Mouse (Mus musculus) CH12.LX (cell line): ENCODE measurements around the gene Gm20422. TPM values are rescaled to one million over a fixed set of nuclear protein-coding genes. Genes with fewer than 3 reads are reported as not detected.
A peak's percentile ranks its signal among the peaks of the same experiment; 100 is the strongest.

Source experiments
- DNase-seq: peaks from one replicate; pipeline ENCODE4 v3.0.0-alpha.2; 2013; ENCODE audit errors: extremely low read depth
- H3K27ac ChIP-seq: 2 replicates; pipeline ENCODE4 v1.5.1; 2012; ENCODE audit warnings: low read depth, mild to moderate bottlenecking, control low read depth, moderate library complexity; ENCODE audit not compliant: insufficient read depth
- H3K27me3 ChIP-seq: replicated peaks from 2 replicates; pipeline ENCODE3; 2012; ENCODE audit warnings: inconsistent platforms
- H3K36me3 ChIP-seq, 2 experiments: replicated peaks in 1 of 2; 2 replicates each; pipeline versions ENCODE3 to v1.6.1; 2012; ENCODE audit warnings: inconsistent platforms in 1 of 2, low read length in 1 of 2, mild to moderate bottlenecking in 1 of 2, mixed read lengths in 1 of 2, moderate library complexity in 1 of 2; ENCODE audit not compliant: control insufficient read depth in 1 of 2, insufficient read depth in 1 of 2
- H3K4me1 ChIP-seq, 2 experiments: 2 replicates each; pipeline ENCODE4 v1.6.1; 2012; ENCODE audit warnings: inconsistent platforms in 1 of 2, moderate library complexity in 1 of 2; ENCODE audit not compliant: insufficient read depth in 2 of 2, control insufficient read depth in 1 of 2
- H3K4me2 ChIP-seq: 2 replicates; pipeline ENCODE4 v1.6.1; 2012; ENCODE audit warnings: low read depth, mild to moderate bottlenecking, control low read depth; ENCODE audit not compliant: poor library complexity, insufficient read depth, severe bottlenecking
- H3K4me3 ChIP-seq, 3 experiments: fragments of 150-350 bp in 1 of 3; sonication (generic) in 1 of 3; replicated peaks in 1 of 3; 2 replicates each; pipeline versions ENCODE3 to v1.5.1; 2011 to 2012; ENCODE audit warnings: low read depth in 2 of 3, low read length in 2 of 3, mild to moderate bottlenecking in 2 of 3, moderate library complexity in 2 of 3, control low read depth in 1 of 3, improper control_type of control experiment in 1 of 3, inconsistent platforms in 1 of 3, mixed read lengths in 1 of 3; ENCODE audit not compliant: poor library complexity in 1 of 3
- H3K79me2 ChIP-seq: replicated peaks from 2 replicates; pipeline ENCODE4 v1.6.1; 2012; ENCODE audit warnings: mild to moderate bottlenecking, moderate library complexity; ENCODE audit not compliant: control insufficient read depth, poor library complexity, insufficient read depth, severe bottlenecking; ENCODE audit errors: extremely low read depth
- H3K9ac ChIP-seq: 2 replicates; pipeline ENCODE4 v1.6.1; 2012; ENCODE audit warnings: low read depth, mild to moderate bottlenecking, control low read depth, moderate library complexity; ENCODE audit not compliant: insufficient read depth
- H3K9me3 ChIP-seq: replicated peaks from 2 replicates; pipeline ENCODE3; 2012; ENCODE audit warnings: low read length, inconsistent platforms, mixed read lengths
- BHLHE40 ChIP-seq: IDR thresholded peaks from 2 replicates; pipeline ENCODE4 v1.6.1; 2011; ENCODE audit warnings: mild to moderate bottlenecking, low read depth, low read length, improper control_type of control experiment
- CHD2 ChIP-seq: IDR thresholded peaks from 2 replicates; pipeline ENCODE4 v1.6.1; 2011; ENCODE audit warnings: low read length, improper control_type of control experiment
- CTCF ChIP-seq, 2 experiments: IDR thresholded peaks in 1 of 2; conservative IDR thresholded peaks in 1 of 2; 2 replicates each; pipeline ENCODE4 v1.5.1; 2011 to 2012; ENCODE audit warnings: low read depth in 2 of 2, low read length in 2 of 2, improper control_type of control experiment in 1 of 2, inconsistent platforms in 1 of 2, mild to moderate bottlenecking in 1 of 2, moderate library complexity in 1 of 2
- EP300 ChIP-seq: IDR thresholded peaks from 2 replicates; pipeline ENCODE4 v1.6.1; 2011; ENCODE audit warnings: low read length, improper control_type of control experiment
- ETS1 ChIP-seq: conservative IDR thresholded peaks from 2 replicates; pipeline ENCODE4 v1.6.1; 2012; ENCODE audit warnings: low read depth, mild to moderate bottlenecking, inconsistent platforms, low read length, improper control_type of control experiment, moderate library complexity
- HCFC1 ChIP-seq: IDR thresholded peaks from 2 replicates; pipeline ENCODE4 v1.6.1; 2012; ENCODE audit warnings: low read depth, mild to moderate bottlenecking, inconsistent platforms, low read length, improper control_type of control experiment
- IRF4 ChIP-seq: IDR thresholded peaks from 2 replicates; pipeline ENCODE4 v1.6.1; 2014; ENCODE audit warnings: low read depth, mild to moderate bottlenecking, inconsistent platforms, low read length, improper control_type of control experiment
- JUN ChIP-seq: IDR thresholded peaks from 2 replicates; pipeline ENCODE4 v1.6.1; 2011; ENCODE audit warnings: low read depth, mild to moderate bottlenecking, low read length, improper control_type of control experiment, moderate library complexity; ENCODE audit not compliant: insufficient read depth
- JUND ChIP-seq: conservative IDR thresholded peaks from 2 replicates; pipeline ENCODE4 v1.6.1; 2011; ENCODE audit warnings: low read depth, low read length, improper control_type of control experiment
- KAT2A ChIP-seq: IDR thresholded peaks from 2 replicates; pipeline ENCODE4 v1.6.1; 2012; ENCODE audit warnings: low read length, improper control_type of control experiment, inconsistent platforms; ENCODE audit not compliant: insufficient replicate concordance
- MAX ChIP-seq: IDR thresholded peaks from 2 replicates; pipeline ENCODE4 v1.6.1; 2011; ENCODE audit warnings: low read length, improper control_type of control experiment
- MEF2A ChIP-seq: IDR thresholded peaks from 2 replicates; pipeline ENCODE4 v1.6.1; 2014; ENCODE audit warnings: low read depth, mild to moderate bottlenecking, inconsistent platforms, low read length, improper control_type of control experiment, borderline replicate concordance
- MYC ChIP-seq: IDR thresholded peaks from 2 replicates; pipeline ENCODE4 v1.6.1; 2011; ENCODE audit warnings: low read depth, mild to moderate bottlenecking, improper control_type of control experiment, low read length
- NELFE ChIP-seq: IDR thresholded peaks from 2 replicates; pipeline ENCODE4 v1.6.1; 2011; ENCODE audit warnings: low read depth, low read length, improper control_type of control experiment
- NRF1 ChIP-seq: IDR thresholded peaks from 2 replicates; pipeline ENCODE4 v1.6.1; 2014; ENCODE audit warnings: low read depth, mild to moderate bottlenecking, inconsistent platforms, low read length, improper control_type of control experiment, moderate library complexity
- PAX5 ChIP-seq: IDR thresholded peaks from 2 replicates; pipeline ENCODE4 v1.6.1; 2012; ENCODE audit warnings: low read length, inconsistent platforms, mixed read lengths
- POLR2A ChIP-seq: IDR thresholded peaks from 2 replicates; pipeline ENCODE4 v1.6.1; 2011; ENCODE audit warnings: low read depth, mild to moderate bottlenecking, improper control_type of control experiment, low read length
- POLR2AphosphoS2 ChIP-seq: IDR thresholded peaks from 2 replicates; pipeline ENCODE4 v1.6.1; 2011; ENCODE audit warnings: low read depth, low read length, improper control_type of control experiment
- RCOR1 ChIP-seq: conservative IDR thresholded peaks from 2 replicates; pipeline ENCODE4 v1.6.1; 2012; ENCODE audit warnings: low read depth, mild to moderate bottlenecking, inconsistent platforms, low read length, improper control_type of control experiment
- SIN3A ChIP-seq: IDR thresholded peaks from 2 replicates; pipeline ENCODE4 v1.6.1; 2012; ENCODE audit warnings: low read length, improper control_type of control experiment, inconsistent platforms
- SMC3 ChIP-seq: IDR thresholded peaks from 2 replicates; pipeline ENCODE4 v1.6.1; 2011; ENCODE audit warnings: low read depth, low read length, improper control_type of control experiment
- TBP ChIP-seq: conservative IDR thresholded peaks from 2 replicates; pipeline ENCODE4 v1.6.1; 2011; ENCODE audit warnings: low read depth, low read length, improper control_type of control experiment
- USF1 ChIP-seq: IDR thresholded peaks from 2 replicates; pipeline ENCODE4 v1.6.1; 2014; ENCODE audit warnings: low read depth, mild to moderate bottlenecking, inconsistent platforms, low read length, improper control_type of control experiment
- USF2 ChIP-seq: conservative IDR thresholded peaks from 2 replicates; pipeline ENCODE4 v1.6.1; 2011; ENCODE audit warnings: low read depth, low read length, improper control_type of control experiment
- ZC3H11A ChIP-seq: IDR thresholded peaks from 2 replicates; pipeline ENCODE4 v1.6.1; 2012; ENCODE audit warnings: low read depth, mild to moderate bottlenecking, inconsistent platforms, low read length, improper control_type of control experiment
- ZKSCAN1 ChIP-seq: IDR thresholded peaks from 2 replicates; pipeline ENCODE4 v1.6.1; 2012; ENCODE audit warnings: low read depth, inconsistent platforms, low read length, improper control_type of control experiment, borderline replicate concordance
- ZNF384 ChIP-seq: IDR thresholded peaks from 2 replicates; pipeline ENCODE4 v1.6.1; 2012; ENCODE audit warnings: low read depth, low read length, improper control_type of control experiment, inconsistent platforms
- dilution Hi-C: fragments of 300-500 bp; cut with MboI; formaldehyde crosslinking; loops from 2 replicates; pipeline ENCODE4 v1.14.3; 2020; ENCODE audit warnings: low sequenced_read_pairs; ENCODE audit not compliant: extremely low pct_unique_long_range_greater_than_20kb, extremely low pct_ligation_motif_present
- in situ Hi-C: fragments of 300-500 bp; cut with MboI; formaldehyde crosslinking; loops from 3 replicates; pipeline ENCODE4 v1.14.3; 2019; ENCODE audit warnings: low sequenced_read_pairs, low pct_ligation_motif_present, low pct_unique_long_range_greater_than_20kb, mixed read lengths
- polyA plus RNA-seq: library from polyadenylated mRNA; unstranded; fragments of >175 nt; gene quantifications from 2 replicates; pipeline ENCODE4 v1.2.1, GENCODE M21; 2012; ENCODE audit warnings: low read depth; ENCODE audit not compliant: insufficient read length
- total RNA-seq, 2 experiments: library from RNA; depleted of rRNA; stranded (reverse); fragments of 300-350 nt in 1 of 2; fragments of >200 nt in 1 of 2; gene quantifications; 2 replicates each; pipeline ENCODE4 v1.2.3; 2012 to 2014

Gm20422 gene
- total and polyA plus RNA-seq, 3 experiments = 1.4 to 2.0 (median 1.6) TPM

DNA sequence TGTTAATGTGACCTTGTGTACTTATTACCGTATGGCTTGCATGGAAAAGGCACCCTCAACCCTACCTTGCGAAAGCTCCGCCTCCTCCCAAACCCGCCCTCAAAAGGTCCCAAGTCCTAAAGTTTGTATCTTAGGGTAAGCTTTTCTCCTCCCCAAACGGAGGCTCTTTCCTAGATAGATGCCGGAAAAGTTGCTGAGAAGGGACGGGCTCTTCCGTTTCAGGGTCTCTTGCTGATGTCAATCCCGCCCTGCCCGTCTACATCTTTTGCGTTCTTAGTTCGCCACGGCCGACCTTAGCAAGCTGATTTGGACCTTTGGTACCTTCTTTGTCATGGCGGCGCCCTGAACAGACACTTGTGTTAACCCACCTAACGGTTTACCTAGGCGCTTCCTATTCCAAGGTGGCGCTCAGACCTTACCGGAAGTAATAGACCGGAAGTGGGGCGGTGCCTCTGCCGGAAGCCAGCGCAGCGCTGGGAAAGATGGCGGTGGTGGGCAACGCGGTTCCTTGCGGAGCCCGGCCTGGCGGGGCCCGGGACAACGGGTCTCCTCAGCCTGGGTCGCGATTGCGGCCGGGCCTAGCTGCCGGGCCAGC lies 16.2 kb upstream of the Gm20422 start, which contains the start of the genes Atp13a1 and Zfp866 (continued):
- TF ChIP-seq NELFE = peak; percentile 86
- TF ChIP-seq CHD2 = no peak
- peak; percentile 73; the same call in 1 of the 2 replicates for TF ChIP-seq POLR2AphosphoS2
- no peak for TF ChIP-seq USF1
- peak; percentile 63 for TF ChIP-seq TBP
- no peak for TF ChIP-seq JUN
- TF ChIP-seq IRF4 = peak; percentile 22; the same call in 1 of the 2 replicates
- TF ChIP-seq MYC = peak; percentile 11; the same call in 1 of the 2 replicates
- peak; percentile 78 for TF ChIP-seq SIN3A
- no peak for TF ChIP-seq CTCF (conservative IDR thresholded peaks at IDR 0.05 in 1 of 2, IDR thresholded peaks at IDR 0.05 in 1 of 2; ENCODE audit: low read depth in 2 of 2, low read length in 2 of 2)
- TF ChIP-seq ZNF384 = no peak

GRCm38 (mm10) chr8:69790364-69790763 lies 15.7 kb upstream of the Gm20422 start:
- Histone ChIP-seq H3K27ac (peak overlapping the region; percentile 85; the same call in 1 of the 2 replicates), H3K36me3 (peaks cover 20 to 32% of the 10 kb centered on the region in 2 experiments), H3K9me3 (no peaks in the 10 kb centered on the region), H3K9ac (peak overlapping the region; percentile 93), H3K4me1 (peaks cover 9 to 29% of the 10 kb centered on the region in 2 experiments), H3K79me2 (peaks cover 28% of the 10 kb centered on the region)
- in situ Hi-C loops = no loop called here
- no peak for DNase-seq
- TF ChIP-seq EP300 (peak; percentile 14; the same call in 1 of the 2 replicates), NRF1 (peak; percentile 52), ZC3H11A (no peak), MYC (0 out of 2 replicates have a peak, but pooled peaks have one; percentile 18), ZNF384 (peak; percentile 51)
- TF ChIP-seq, all 38 proteins: peak for 4
- peak overlapping the region; percentile 67 to 100 (median 78) for H3K4me3 ChIP-seq
- H3K4me2 ChIP-seq = peak overlapping the region; percentile 92
- H3K27me3 ChIP-seq = no peaks in the 10 kb centered on the region
- dilution Hi-C loops = no loop called here

GRCm38 (mm10) chr8:69789731-69790130 lies 15.0 kb upstream of the Gm20422 start:
- Histone ChIP-seq H3K36me3 (peaks cover 15 to 25% of the 10 kb centered on the region in 2 experiments), H3K4me3 (peak overlapping the region in 2 of 3 experiments; percentile 67 to 100), H3K9me3 (no peaks in the 10 kb centered on the region), H3K9ac (peak overlapping the region; percentile 93), H3K27me3 (no peaks in the 10 kb centered on the region), H3K27ac (no peak overlapping the region), H3K79me2 (peaks cover 28% of the 10 kb centered on the region), H3K4me1 (peaks cover 9 to 29% of the 10 kb centered on the region in 2 experiments), H3K4me2 (peak overlapping the region; percentile 92)
- in situ Hi-C loops = no loop called here
- TF ChIP-seq ZKSCAN1 (no peak), MEF2A (no peak), NRF1 (no peak), CTCF (conservative IDR thresholded peaks at IDR 0.05 in 1 of 2, IDR thresholded peaks at IDR 0.05 in 1 of 2; ENCODE audit: low read depth in 2 of 2, low read length in 2 of 2) (no peak), CHD2 (no peak), SIN3A (no peak), SMC3 (no peak), USF2 (no peak), KAT2A (no peak), NELFE (no peak), MAX (no peak), PAX5 (no peak), ETS1 (no peak), JUND (no peak), BHLHE40 (no peak), RCOR1 (no peak), TBP (no peak), POLR2A (no peak), HCFC1 (no peak), IRF4 (no peak)
- no peak for DNase-seq
- dilution Hi-C loops = no loop called here
